Mouse (Mus musculus): ENCODE measurements around the gene Tiam2.

Tiam2 gene

DNA sequence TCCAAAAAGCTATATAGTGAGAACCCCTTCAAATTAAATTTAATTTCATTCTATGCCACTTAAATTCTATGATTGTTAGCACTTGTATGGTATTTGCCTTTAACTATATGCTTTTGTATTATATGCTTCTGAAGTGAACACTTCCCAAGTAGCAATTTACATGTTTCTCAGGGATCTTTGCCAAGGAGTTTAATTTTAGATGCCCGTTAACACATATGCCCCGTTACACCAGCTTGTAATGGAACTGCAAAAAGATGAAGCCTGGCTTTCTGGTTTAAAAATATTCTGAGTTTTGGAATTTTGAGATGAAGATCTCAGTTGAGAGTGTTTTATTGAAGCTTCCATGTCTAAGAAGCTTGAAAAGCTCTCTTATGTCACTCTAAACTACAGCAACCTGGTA is 67.6 kb downstream of the Tiam2 start:
- no peak for DNase-seq (ENCODE audit: inconsistent ontology term)

GRCm38 (mm10) chr17:3394985-3395384 is 68.6 kb downstream of the Tiam2 start:
- DNase-seq (ENCODE audit: inconsistent ontology term), result no peak

GRCm38 (mm10) chr17:3396881-3397281 is 70.5 kb downstream of the Tiam2 start:
- no peak for DNase-seq (ENCODE audit: inconsistent ontology term)

- DNase-seq (ENCODE audit: inconsistent ontology term), result no peak
These were observed 71.5 kb downstream of the Tiam2 start for GRCm38 (mm10) chr17:3397836-3398235.

- DNase-seq (ENCODE audit: inconsistent ontology term), result no peak
These were observed 79.1 kb downstream of the Tiam2 start for GRCm38 (mm10) chr17:3405350-3406073.

- peak; percentile 73 for DNase-seq (ENCODE audit: inconsistent ontology term)
These were observed 80.7 kb downstream of the Tiam2 start for GRCm38 (mm10) chr17:3407051-3407450.

GRCm38 (mm10) chr17:3410307-3410706 is 83.9 kb downstream of the Tiam2 start:
- no peak for DNase-seq (ENCODE audit: inconsistent ontology term)

DNA sequence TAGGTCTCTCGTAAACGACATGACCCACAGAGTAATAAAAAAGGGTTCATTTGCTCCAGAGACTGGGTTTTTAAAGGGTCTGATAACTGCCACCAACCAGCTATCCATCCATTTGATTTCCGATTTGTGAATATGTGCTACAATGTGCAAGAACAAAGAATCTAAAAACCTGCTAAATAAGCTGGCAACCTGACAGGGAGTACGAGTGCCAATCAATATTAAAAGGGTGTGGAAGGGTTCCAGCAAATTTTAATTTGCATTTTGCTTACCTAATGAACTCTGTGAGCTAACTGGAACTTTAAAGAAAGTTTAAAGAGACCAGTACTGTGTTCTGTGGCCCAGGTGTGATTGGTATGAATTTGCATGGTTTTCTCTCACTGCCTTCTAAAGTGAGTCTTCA is 86.4 kb downstream of the Tiam2 start:
- DNase-seq (ENCODE audit: inconsistent ontology term), result no peak

GRCm38 (mm10) chr17:3415580-3415979 is 89.2 kb downstream of the Tiam2 start:
- DNase-seq (ENCODE audit: inconsistent ontology term), result no peak

- no peak for DNase-seq (ENCODE audit: inconsistent ontology term)
These were observed 90.0 kb downstream of the Tiam2 start for GRCm38 (mm10) chr17:3416401-3416800.

GRCm38 (mm10) chr17:3419368-3419928 is 93.1 kb downstream of the Tiam2 start:
- DNase-seq (ENCODE audit: inconsistent ontology term), result peak; percentile 87

GRCm38 (mm10) chr17:3420148-3420547 is 93.8 kb downstream of the Tiam2 start:
- no peak for DNase-seq (ENCODE audit: inconsistent ontology term)

DNA sequence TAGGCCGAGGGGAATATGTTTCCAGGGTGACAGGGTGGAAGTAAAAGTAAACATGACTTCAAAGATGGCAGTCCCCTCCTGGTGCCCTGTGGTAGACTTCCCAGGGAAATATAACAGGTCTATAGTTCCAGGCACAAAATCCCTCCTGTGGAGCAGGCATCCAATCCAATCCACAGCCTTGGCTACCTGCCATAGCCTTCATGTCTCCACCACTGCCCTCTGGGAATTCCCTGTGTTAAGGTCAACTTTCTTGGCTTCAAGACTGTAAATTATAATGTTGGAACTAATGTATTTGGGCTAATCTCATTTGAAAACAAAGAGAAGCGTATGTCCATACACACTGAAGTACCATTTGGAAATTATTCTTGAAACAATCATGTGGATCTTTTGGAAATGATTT is 97.0 kb downstream of the Tiam2 start:
- DNase-seq (ENCODE audit: inconsistent ontology term), result peak; percentile 44

DNA sequence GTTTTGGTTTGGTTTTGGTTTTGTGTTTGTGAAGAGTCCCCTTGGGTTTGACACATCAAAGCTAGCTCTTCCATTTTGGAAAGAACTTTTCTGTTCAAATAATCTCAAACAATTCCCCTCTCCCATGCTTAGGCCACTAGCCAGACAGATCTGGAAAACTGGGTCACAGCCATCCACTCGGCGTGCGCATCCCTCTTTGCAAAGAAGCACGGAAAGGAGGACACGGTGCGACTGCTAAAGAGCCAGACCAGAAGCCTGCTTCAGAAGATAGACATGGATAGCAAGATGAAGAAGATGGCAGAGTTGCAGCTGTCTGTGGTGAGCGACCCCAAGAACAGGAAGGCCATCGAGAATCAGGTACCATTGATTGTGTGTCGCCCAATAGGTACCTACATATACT is 102.3 kb downstream of the Tiam2 start:
- DNase-seq (ENCODE audit: inconsistent ontology term), result no peak

DNA sequence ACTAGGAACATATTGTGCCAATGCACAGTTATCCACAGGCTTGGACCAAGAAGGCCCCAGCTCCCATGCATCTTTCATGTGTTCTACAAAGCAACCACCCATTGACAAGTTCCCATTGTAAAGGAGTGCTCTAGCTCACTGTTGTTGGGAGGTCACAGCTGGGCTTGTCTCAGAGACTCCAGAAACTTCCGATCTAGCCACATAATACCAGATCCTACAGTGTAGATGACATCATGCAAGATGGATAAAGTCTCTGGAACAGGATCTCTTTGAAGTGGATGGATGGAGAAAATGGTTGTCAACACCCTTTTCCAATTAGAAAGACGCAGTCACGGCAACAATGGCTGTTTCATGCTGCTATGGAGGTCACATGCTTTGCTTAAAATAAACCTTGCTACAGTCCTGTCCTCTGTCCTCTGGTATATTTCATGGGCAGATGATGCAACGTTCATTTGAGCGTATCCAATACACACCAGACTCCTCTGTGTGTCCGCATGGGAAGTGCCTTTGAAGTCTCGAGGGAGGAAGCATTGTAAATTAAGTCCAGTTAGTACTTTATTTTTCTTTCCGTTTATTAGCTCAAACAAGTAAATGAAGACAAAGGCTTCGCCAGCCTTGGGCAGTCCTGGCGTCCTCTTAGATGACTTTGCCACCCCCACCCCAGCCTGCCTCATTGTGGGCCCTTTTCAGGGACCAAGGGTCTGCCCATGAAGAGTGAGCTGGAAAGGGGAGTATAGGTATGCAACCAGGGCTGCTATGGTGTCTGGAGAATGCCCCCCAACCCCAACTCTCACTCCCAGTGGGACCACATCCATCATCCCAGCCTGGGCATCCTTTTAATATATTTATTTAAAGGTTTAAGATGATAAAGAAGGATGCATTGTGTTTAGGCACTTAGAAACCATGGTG is 106.5 kb downstream of the Tiam2 start:
- no peak for DNase-seq (ENCODE audit: inconsistent ontology term)

DNA sequence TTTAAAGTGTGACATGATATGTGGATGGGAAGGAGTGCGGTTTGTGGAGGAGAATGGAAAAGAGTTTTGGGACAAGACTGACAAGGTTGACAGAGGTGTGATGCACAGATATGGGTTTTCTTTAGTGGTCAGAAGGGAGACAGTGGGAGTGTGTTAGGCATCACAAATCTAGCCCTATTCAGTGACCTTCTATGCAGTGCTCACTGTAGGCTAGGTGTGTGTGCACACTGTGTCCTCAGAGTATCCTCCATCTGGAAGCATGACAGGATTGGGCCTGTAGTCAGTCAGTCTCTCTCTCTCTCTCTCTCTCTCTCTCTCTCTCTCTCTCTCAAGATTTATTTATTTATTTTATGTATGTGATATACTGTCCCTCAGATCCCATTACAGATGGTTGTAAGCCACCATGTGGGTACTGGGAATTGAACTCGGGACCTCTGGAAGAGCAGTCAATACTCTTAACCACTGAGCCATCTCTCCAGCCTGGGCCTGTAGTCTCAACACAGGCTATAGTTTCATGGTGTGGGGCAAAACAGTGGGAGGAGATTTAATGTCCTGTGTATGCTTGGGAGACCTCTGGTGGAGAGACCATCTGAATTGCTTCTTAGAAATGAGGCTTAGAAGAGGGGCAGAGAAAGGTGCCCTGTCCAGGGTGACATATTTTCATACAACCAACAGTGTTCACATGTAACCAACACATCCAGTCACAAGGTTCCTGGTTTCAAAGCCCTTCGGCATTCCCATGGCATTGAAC is 107.3 kb downstream of the Tiam2 start:
- no peak for DNase-seq (ENCODE audit: inconsistent ontology term)

DNA sequence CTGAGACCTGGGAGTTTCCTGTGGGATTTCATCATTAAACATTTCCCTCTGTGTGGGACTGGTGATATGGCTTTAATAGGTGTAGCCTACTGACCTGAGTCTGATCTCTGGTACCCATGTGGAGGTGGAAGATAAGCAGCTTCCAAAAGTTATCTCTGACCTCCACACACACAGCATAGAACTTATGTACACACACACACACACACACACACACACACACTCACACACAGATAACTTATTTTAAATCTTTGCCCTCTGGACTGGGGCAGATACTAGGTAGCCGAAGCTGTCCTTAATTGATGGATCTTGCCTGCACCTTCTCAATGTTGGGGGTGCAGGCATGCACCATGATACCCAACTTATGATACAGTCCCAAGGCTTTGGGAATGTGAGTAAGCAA is 108.9 kb downstream of the Tiam2 start:
- DNase-seq (ENCODE audit: inconsistent ontology term), result no peak

- DNase-seq (ENCODE audit: inconsistent ontology term), result no peak
These were observed 110.6 kb downstream of the Tiam2 start for GRCm38 (mm10) chr17:3436841-3437515.

GRCm38 (mm10) chr17:3442526-3443401 is 116.4 kb downstream of the Tiam2 start:
- DNase-seq (ENCODE audit: inconsistent ontology term), result peak; percentile 88

DNA sequence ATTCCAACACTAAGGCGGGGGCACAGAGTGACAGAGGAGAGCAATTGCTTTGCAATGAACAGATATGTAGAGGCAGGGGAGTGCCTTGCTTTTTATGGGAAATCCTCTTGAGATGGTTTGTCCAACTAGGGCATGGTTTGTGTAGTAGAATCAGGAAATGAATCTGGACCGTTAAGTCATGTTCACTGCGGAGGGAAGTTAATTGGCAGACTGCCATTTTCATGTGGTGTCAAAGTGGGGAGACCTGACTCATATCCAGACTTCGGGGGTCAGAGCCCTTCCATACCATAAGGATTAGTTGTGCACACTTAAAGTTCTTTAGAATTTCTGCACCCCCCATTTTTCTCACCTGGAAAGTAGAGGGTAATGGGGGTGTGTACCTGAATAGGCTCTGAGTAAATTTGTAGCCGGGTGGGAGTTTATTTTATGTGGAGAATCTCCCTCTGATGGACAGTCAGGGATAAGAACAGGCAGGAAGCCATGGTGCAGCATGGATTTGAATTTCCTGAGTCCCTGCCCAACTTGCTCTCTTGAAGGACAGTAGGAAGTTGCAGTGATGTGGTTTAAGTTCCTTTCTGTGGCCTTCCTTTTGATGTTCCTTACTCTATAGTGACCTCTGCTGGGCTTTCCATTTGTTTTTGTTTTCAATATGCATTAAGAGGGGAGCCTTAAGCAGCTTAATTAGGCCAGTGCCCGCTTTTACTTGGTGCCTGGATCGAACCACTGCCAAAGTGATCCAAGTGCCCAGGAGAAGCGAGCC is 120.0 kb downstream of the Tiam2 start:
- DNase-seq (ENCODE audit: inconsistent ontology term), result no peak
